Mouse (Mus musculus) B cell, adult 62 days (primary cell): ENCODE measurements around the gene Gm20834. TPM values are rescaled to one million over a fixed set of nuclear protein-coding genes. Genes with fewer than 3 reads are reported as not detected.

ENCODE experiments used
- total RNA-seq: library from RNA; stranded (reverse); gene quantifications from 4 replicates; pipeline ENCODE4 v1.2.4, GENCODE M21; 2023

The Gm20834 gene
- total RNA-seq = not detected in 4 replicates

DNA sequence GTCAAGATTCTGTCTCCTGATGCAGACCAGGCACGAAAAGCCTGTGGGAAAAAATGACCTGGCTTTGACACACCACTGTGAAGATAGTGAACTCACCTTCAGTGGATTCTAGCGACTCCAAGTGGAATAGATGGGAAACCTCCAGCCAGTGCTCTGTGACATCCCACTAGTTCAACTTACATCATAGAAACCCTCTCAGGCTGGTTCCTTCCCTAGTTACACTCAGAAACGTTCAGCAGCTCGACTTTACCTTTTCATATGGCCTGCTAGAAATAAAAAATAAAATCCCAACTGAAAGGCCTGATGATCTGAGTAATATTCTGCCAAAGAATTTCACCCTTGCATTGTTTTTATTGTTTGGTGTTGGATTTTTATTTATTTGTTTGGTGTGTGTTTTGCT lies at the start of gene Gm20834:
Gene Gm20834 (minus strand): TSS at position 101 of the 400 bp plus-strand sequence.

Other genes starting within 250 kb of the Gm20834 start
- not detected in 4 replicates for gene Gm21310, start 177.4 kb downstream of the Gm20834 start, total RNA-seq
- gene Gm28510, start 88.1 kb upstream of the Gm20834 start, total RNA-seq = not detected in 4 replicates
- not detected in 4 replicates for gene Gm20737, start 211.5 kb upstream of the Gm20834 start, total RNA-seq
- gene Gm21775, start 228.9 kb upstream of the Gm20834 start, total RNA-seq = not detected in 4 replicates